Mouse (Mus musculus) forebrain, embryonic 16.5 days (tissue): Measurements from ENCODE around the gene Slc6a11. TPM values are rescaled to one million over a fixed set of nuclear protein-coding genes. Genes with fewer than 3 reads are reported as not detected.
A peak's percentile ranks its signal among the peaks of the same experiment; 100 is the strongest.

Experiments used
- ATAC-seq: fragments of 200-750 bp; cut with Nextera tagmentation; 2 replicates; pipeline ENCODE4 v1.8.0; 2017; ENCODE audit warnings: mild to moderate bottlenecking, moderate library complexity
- H3K27ac ChIP-seq: fragments of 300-500 bp; sonication (generic); 2 replicates; pipeline ENCODE4 v1.5.1; 2014; ENCODE audit warnings: low read length, control low read depth
- H3K27me3 ChIP-seq: fragments of 300-500 bp; sonication (generic); replicated peaks from 2 replicates; pipeline ENCODE4 v1.6.1; 2014; ENCODE audit warnings: low read length; ENCODE audit not compliant: control insufficient read depth, insufficient read depth
- H3K36me3 ChIP-seq: fragments of 300-500 bp; sonication (generic); 2 replicates; pipeline ENCODE4 v1.6.1; 2014; ENCODE audit not compliant: control insufficient read depth, insufficient read depth
- H3K4me1 ChIP-seq: fragments of 300-500 bp; sonication (generic); replicated peaks from 2 replicates; pipeline ENCODE4 v1.6.1; 2014; ENCODE audit warnings: low read length; ENCODE audit not compliant: control insufficient read depth, insufficient read depth
- H3K4me2 ChIP-seq: fragments of 300-500 bp; sonication (generic); 2 replicates; pipeline ENCODE4 v1.6.1; 2014; ENCODE audit warnings: mild to moderate bottlenecking, low read length, control low read depth
- H3K4me3 ChIP-seq: fragments of 300-500 bp; sonication (generic); replicated peaks from 2 replicates; pipeline ENCODE4 v1.5.1; 2014; ENCODE audit warnings: mild to moderate bottlenecking, low read length, control low read depth
- H3K9ac ChIP-seq: fragments of 300-500 bp; sonication (generic); replicated peaks from 2 replicates; pipeline ENCODE4 v1.6.1; 2014; ENCODE audit warnings: low read depth, low read length, control low read depth
- H3K9me3 ChIP-seq: fragments of 300-500 bp; sonication (generic); 2 replicates; pipeline ENCODE4 v1.6.1; 2016; ENCODE audit warnings: low read length; ENCODE audit not compliant: control insufficient read depth
- WGBS: fragments of 180-500 bp; shearing (Covaris S2); extraction: QIAGEN DNeasy Blood & Tissue Kit; methylation state at CpG from one replicate; pipeline ENCODE4 v1.1.7; 2014; 5-methylcytosine and 5-hydroxymethylcytosine counted together
- polyA plus RNA-seq: library from polyadenylated mRNA; unstranded; fragments of >200 nt; fragmentation: Nextera tagmentation; extraction: Ambion mirVana; gene quantifications from 2 replicates; pipeline ENCODE4 v1.2.1, GENCODE M21; 2015

The Slc6a11 gene
- polyA plus RNA-seq, 1 experiment from 2014 or later: 18.6 TPM

DNA sequence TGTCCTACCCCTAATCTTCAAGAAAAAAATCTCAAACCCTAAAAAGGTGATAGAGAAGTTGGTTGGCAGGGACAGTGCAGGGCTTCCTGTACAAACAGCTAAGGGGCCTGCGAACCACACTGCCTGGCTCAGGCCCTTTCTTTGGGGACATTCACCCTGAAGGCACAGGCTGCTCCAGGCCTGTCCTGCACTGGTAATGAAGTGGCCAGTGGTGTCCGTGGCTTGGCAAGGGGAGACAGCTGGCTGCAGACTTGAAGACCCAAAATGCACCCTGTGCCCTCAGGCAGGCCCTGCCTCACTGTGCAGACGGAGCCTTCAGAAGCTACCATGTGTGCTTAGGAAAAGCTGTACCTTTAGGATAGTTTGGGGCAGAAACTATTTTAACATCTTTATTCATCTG is 1.4 kb downstream of the Slc6a11 start:
- Histone ChIP-seq H3K36me3 (no peaks in the 10 kb centered on the region), H3K4me3 (no peak overlapping the region), H3K27ac (no peak overlapping the region), H3K27me3 (0 out of 2 replicates have a peak, but pooled peaks cover 2% of the 10 kb centered on the region), H3K9me3 (no peaks in the 10 kb centered on the region), H3K4me1 (peaks cover 10% of the 10 kb centered on the region), H3K4me2 (peak overlapping the region; percentile 95), H3K9ac (no peak overlapping the region)
- WGBS: 79% methylated on average over 3 of the region's 3 CpGs
- no peak for ATAC-seq

DNA sequence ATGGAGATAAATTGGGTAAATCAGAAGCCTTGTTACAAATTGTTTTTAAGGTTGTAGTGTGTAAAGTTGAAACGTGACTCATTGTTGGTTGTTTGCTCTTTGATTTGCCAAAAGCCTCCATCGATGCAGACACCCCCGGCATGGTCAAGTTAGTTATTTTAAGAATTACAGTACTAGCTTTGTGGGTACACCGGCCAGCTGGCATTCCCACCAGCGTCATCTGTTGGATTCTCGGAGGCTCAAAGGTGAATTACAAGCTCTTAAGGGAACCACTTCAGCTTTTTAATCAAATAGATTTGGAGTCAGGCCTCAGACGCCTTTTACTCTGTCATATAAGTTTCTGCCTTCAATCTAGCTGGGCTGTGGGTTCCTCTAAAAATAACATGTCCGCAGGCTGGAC is 1.9 kb downstream of the Slc6a11 start:
- WGBS: 68% methylated on average over 8 of the region's 8 CpGs
- 0 out of 2 replicates have a peak, but pooled peaks cover 2% of the 10 kb centered on the region for H3K27me3 ChIP-seq
- no peak overlapping the region for H3K4me3 ChIP-seq
- no peak overlapping the region for H3K4me2 ChIP-seq
- no peaks in the 10 kb centered on the region for H3K36me3 ChIP-seq
- H3K4me1 ChIP-seq: peaks cover 10% of the 10 kb centered on the region
- H3K27ac ChIP-seq: no peak overlapping the region
- no peak overlapping the region for H3K9ac ChIP-seq
- no peaks in the 10 kb centered on the region for H3K9me3 ChIP-seq
- no peak for ATAC-seq

DNA sequence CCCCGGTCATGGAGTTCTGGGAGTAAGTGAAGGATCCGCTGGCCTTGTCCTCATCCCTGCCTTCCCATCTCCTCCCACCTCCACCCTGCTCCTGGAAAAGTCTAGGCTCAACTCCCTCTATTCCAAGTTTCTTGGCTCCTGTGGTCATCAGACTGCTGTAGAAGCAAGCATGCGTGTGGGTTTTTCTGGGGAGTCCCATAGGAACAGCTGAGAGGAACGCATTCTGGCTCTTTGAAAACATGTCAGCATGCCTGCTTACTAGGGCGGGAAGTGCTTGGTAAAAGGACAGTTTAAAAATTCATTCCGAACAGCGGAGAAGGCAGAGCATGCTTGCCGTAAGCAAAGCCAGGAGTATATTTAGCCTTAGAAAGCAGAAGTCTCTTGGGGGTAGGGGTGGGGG is 7.9 kb downstream of the Slc6a11 start:
- no peaks in the 10 kb centered on the region for H3K27me3 ChIP-seq
- H3K4me2 ChIP-seq: no peak overlapping the region
- H3K9me3 ChIP-seq: no peaks in the 10 kb centered on the region
- no peaks in the 10 kb centered on the region for H3K36me3 ChIP-seq
- no peak overlapping the region for H3K4me3 ChIP-seq
- H3K4me1 ChIP-seq: peaks cover 9% of the 10 kb centered on the region
- no peak overlapping the region for H3K9ac ChIP-seq
- ATAC-seq: no peak
- no peak overlapping the region for H3K27ac ChIP-seq
- 85% methylated on average over 8 of the region's 8 CpGs for WGBS

DNA sequence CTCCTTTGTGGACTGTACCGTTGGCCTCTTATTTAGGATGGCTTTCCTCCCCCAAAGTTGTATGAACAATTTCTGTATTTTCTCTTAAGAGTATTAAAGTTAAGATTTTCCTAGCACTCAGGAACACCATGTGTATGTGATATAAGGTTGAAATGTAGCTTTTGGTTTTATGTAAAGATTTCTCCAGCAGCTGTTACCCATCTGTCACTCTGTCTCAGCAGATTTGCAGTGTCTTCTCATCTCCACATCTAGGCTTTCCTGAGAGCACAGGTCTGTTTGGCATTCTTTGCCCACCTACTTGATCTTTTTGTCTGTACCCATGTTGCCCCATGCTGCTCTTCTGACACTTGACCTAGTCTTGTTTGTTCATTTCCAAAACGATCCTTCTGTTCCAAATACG is 10.4 kb downstream of the Slc6a11 start:
- Histone ChIP-seq H3K4me2 (no peak overlapping the region), H3K4me1 (peaks cover 19% of the 10 kb centered on the region), H3K4me3 (no peak overlapping the region), H3K27me3 (no peaks in the 10 kb centered on the region), H3K36me3 (no peaks in the 10 kb centered on the region), H3K9ac (no peak overlapping the region), H3K9me3 (no peaks in the 10 kb centered on the region), H3K27ac (no peak overlapping the region)
- ATAC-seq: no peak
- 83% methylated on average over 3 of the region's 3 CpGs for WGBS

DNA sequence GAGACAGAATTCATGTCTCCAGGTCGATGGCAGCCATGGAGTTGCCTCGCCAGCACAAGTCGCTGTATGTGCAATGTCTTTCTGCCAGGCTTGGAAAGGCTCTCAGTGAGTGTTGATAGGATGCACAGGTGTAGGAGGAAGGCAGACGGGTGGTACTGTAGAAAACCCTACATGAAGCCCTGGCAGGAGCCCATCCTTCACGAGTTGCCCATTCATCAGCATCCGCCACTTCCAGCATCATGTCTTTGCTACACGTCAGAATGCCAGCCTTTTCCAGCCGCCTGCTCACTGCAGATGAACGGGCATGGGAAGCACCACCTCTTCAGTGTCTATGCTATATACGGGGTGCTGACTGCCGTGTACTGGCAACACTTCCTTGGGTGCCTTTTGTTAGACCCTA is 11.4 kb downstream of the Slc6a11 start:
- ATAC-seq: no peak
- H3K4me1 ChIP-seq: peaks cover 19% of the 10 kb centered on the region
- 78% methylated on average over 11 of the region's 11 CpGs for WGBS

DNA sequence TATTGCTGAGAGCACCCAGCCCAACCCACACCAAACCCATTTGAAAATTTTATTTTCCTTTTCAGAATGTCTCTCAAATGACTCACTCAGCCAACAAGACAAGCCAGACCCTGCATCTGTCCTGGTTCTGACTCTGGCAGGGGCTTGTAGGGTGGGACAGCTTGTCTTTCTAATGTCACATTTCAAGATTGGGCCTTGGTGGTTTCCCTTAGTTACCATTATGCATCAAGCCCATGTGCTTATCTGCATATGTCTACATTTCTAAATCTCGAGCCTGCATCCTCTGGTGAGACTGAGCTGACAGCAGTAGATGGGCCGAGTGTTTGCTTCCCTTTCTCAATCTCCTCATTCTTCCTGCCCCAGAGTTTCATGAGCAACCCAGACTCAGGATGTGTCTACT is 12.5 kb downstream of the Slc6a11 start:
- H3K4me3 ChIP-seq: no peak overlapping the region
- no peak overlapping the region for H3K4me2 ChIP-seq
- 14% methylated on average over 2 of the region's 2 CpGs for WGBS
- H3K36me3 ChIP-seq: no peaks in the 10 kb centered on the region
- H3K27me3 ChIP-seq: no peaks in the 10 kb centered on the region
- peaks cover 19% of the 10 kb centered on the region for H3K4me1 ChIP-seq
- H3K27ac ChIP-seq: peak overlapping the region; percentile 34; the same call in 1 of the 2 replicates
- ATAC-seq: peak; percentile 76
- no peaks in the 10 kb centered on the region for H3K9me3 ChIP-seq
- H3K9ac ChIP-seq: no peak overlapping the region

More for the DNA sequence above, 11.4 kb downstream of the Slc6a11 start:
- H3K9ac ChIP-seq: no peak overlapping the region
- no peak overlapping the region for H3K4me3 ChIP-seq
- H3K4me2 ChIP-seq: no peak overlapping the region
- H3K36me3 ChIP-seq: no peaks in the 10 kb centered on the region
- H3K27me3 ChIP-seq: no peaks in the 10 kb centered on the region
- H3K9me3 ChIP-seq: no peaks in the 10 kb centered on the region
- no peak overlapping the region for H3K27ac ChIP-seq

DNA sequence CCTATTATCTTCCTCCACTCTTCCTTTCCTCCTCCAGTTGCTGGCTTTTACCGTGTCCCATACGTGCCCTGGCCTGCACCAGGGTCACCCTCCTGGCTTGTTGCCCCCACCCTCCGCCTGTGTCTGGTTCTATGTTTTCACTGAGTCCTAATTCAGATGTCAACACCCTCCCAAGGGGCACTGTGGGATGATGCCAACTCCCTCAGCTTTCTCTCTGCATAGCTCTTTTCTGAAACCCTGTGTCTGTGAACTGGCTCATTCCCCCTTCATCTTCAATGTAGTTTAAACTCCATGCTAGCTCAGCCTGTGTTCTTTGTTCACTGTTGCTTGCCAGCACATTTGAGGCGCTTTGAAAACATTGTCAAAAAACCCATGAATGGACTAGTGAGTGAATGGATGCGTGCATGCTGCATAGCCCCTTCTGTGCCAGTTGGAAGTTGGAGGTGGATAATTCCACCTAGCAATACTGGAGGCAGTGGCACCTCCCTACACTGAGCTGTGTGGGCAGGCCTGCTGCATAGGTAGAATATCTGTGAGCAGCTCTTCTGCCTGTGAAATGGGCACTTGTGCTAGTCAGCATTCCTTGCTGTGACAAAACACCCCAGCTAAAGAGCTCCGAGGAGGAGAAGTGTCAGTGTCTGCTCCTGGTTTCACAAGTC is 13.5 kb downstream of the Slc6a11 start:
- H3K4me1 ChIP-seq: peaks cover 19% of the 10 kb centered on the region
- peak overlapping the region; percentile 26; the same call in 1 of the 2 replicates for H3K27ac ChIP-seq
- no peak overlapping the region for H3K4me3 ChIP-seq
- no peak overlapping the region for H3K4me2 ChIP-seq
- ATAC-seq: peak; percentile 37
- WGBS: 28% methylated on average over 6 of the region's 6 CpGs
- no peaks in the 10 kb centered on the region for H3K27me3 ChIP-seq
- H3K36me3 ChIP-seq: no peaks in the 10 kb centered on the region
- H3K9ac ChIP-seq: no peak overlapping the region
- H3K9me3 ChIP-seq: no peaks in the 10 kb centered on the region

DNA sequence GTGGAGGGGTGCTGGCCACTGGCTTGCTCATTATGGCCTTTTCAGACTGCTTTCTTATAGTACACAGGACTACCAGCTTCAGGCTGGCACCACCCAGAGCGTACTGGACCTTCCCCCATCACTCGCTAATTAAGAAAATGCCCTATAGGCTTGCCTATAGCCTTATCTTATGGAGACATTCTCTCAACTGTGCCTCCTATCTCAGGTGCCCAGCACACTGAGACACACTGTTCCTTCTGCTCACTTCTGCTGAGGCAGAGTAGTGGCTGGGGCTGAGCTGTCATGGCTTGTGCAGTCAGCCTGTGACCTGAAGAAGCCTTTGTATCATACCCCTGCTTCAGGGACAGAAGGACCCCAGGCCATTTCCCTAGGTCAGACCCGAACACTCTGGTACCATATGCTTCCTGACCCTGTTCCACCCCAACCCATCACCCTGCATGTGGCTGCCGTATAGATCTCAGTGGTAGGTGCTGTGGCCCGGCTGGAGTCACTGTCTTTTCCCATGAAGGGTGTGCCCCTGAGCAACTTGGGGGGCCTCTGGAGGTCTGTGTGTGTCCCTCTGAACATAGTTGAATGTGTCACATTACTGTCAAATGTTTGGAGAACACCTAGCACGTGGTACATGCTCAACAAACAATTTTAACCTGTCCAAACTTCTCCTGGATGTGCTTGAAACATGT is 14.7 kb downstream of the Slc6a11 start:
- 85% methylated on average over 6 of the region's 6 CpGs for WGBS

DNA sequence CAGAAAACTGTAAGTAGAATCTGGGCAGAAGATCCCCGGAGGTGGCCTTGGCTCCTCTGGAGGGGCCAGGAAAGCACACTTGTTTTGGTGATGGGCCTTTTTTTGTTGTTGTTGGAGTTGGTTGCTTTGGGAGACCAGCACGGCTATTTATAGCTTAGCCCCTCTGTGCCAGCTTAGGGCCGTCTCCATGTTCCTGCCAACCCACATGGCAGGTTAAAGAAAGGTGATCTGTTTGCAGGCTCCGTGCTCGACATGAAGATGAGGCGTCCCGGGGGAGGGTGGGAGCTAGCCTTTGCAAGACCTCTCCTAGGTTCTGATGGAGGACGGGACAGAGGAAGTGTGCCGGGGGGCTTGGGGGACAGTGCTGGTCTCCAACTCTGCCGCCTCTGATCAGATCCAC is 24.7 kb downstream of the Slc6a11 start:
- no peaks in the 10 kb centered on the region for H3K4me1 ChIP-seq
- H3K27ac ChIP-seq: no peak overlapping the region
- no peak overlapping the region for H3K4me2 ChIP-seq
- 87% methylated on average over 10 of the region's 10 CpGs for WGBS
- no peak for ATAC-seq
- no peaks in the 10 kb centered on the region for H3K9me3 ChIP-seq
- H3K9ac ChIP-seq: no peak overlapping the region
- no peak overlapping the region for H3K4me3 ChIP-seq
- H3K27me3 ChIP-seq: no peaks in the 10 kb centered on the region
- no peaks in the 10 kb centered on the region for H3K36me3 ChIP-seq

More for the DNA sequence above, 14.7 kb downstream of the Slc6a11 start:
- no peak overlapping the region for H3K4me3 ChIP-seq
- no peaks in the 10 kb centered on the region for H3K9me3 ChIP-seq
- no peaks in the 10 kb centered on the region for H3K27me3 ChIP-seq
- H3K36me3 ChIP-seq: no peaks in the 10 kb centered on the region
- no peak for ATAC-seq
- no peak overlapping the region for H3K9ac ChIP-seq
- peaks cover 19% of the 10 kb centered on the region for H3K4me1 ChIP-seq
- H3K27ac ChIP-seq: no peak overlapping the region
- H3K4me2 ChIP-seq: no peak overlapping the region
